10 mouse cellular contexts compared by ENCODE assay signal in the genomic region with DNA sequence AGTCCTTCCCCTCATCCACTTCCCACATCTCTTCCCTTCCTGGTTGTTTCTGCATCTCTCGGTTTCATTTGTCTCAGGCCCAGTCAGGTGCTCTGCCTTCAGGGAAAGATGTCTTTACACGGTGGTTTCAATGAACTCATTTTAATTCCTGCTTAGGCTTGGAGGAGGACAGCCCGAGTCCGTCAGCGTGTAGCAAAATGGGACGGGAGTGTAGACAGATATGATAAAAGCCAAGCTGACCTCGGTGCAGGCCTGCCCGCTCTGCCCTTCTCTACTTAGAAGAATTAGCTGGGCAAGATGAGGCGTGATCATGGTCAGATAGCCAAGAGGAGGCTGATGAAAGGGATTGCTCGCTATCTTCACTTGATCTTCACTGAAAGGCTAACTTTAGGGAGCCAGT. TPM values are rescaled to one million over a fixed set of nuclear protein-coding genes. Genes with fewer than 3 reads are reported as not detected.
A peak's percentile ranks its signal among the peaks of the same experiment; 100 is the strongest.
DNase-seq lines count a peak whose midpoint lies in the region; ATAC-seq and TF ChIP-seq lines count a peak whose summit lies in the region.
"Had no signal": no experiment of that assay in that cellular context is flagged by ENCODE, and none has a peak within 500 bp of the region (broad histone marks: within the 10 kb centered on the region; RNA-seq: fewer than 3 reads in every experiment).

No protein-coding gene starts in this region.

- no peak for TF ChIP-seq POLR2A in heart, adult 2 months (IDR thresholded peaks at IDR 0.05; ENCODE audit: insufficient read depth, low read depth, low read length)

- WGBS in heart, embryonic 13.5 days = 25% methylated on average over 10 of the region's 10 CpGs
- WGBS in heart, adult 2 months = 54% methylated on average over 10 of the region's 10 CpGs
- 73% methylated on average over 10 of the region's 10 CpGs for WGBS in hindbrain, embryonic 12.5 days
- 59% methylated on average over 10 of the region's 10 CpGs for WGBS in neural tube, embryonic 15.5 days

- H3K9ac ChIP-seq in heart, embryonic 13.5 days = peak overlapping the region; percentile 76
- no peak overlapping the region for H3K9ac ChIP-seq in heart, adult 2 months (ENCODE audit: low read depth, low read length)
- no peak overlapping the region for H3K9ac ChIP-seq in hindbrain, embryonic 12.5 days
- no peak overlapping the region for H3K9ac ChIP-seq in neural tube, embryonic 15.5 days (replicated peaks)
- H3K9ac ChIP-seq: limb, embryonic 12.5 days; lung, embryonic 14.5 days had no signal

- H3K4me1 ChIP-seq in heart, embryonic 13.5 days = peaks cover 39% of the 10 kb centered on the region
- no peaks in the 10 kb centered on the region for H3K4me1 ChIP-seq in heart, adult 2 months (ENCODE audit: control insufficient read depth, insufficient read depth, low read length)
- H3K4me1 ChIP-seq in hindbrain, embryonic 12.5 days = peaks cover 36% of the 10 kb centered on the region
- peaks cover 38% of the 10 kb centered on the region for H3K4me1 ChIP-seq in neural tube, embryonic 15.5 days

- no peaks in the 10 kb centered on the region for H3K27me3 ChIP-seq in heart, embryonic 13.5 days (replicated peaks)
- H3K27me3 ChIP-seq in heart, adult 2 months (ENCODE audit: control insufficient read depth, insufficient read depth, low read length) = no peaks in the 10 kb centered on the region
- no peaks in the 10 kb centered on the region for H3K27me3 ChIP-seq in hindbrain, embryonic 12.5 days
- H3K27me3 ChIP-seq in neural tube, embryonic 15.5 days (replicated peaks) = no peaks in the 10 kb centered on the region
- H3K27me3 ChIP-seq: limb, embryonic 12.5 days had no signal

- no peaks in the 10 kb centered on the region for H3K79me2 ChIP-seq in heart, adult 2 months (replicated peaks; ENCODE audit: control insufficient read depth, insufficient read depth, low read length)

- no peak for TF ChIP-seq EP300 in heart, adult 2 months (IDR thresholded peaks at IDR 0.05; ENCODE audit: insufficient read depth, low read depth, low read length)

- peak overlapping the region; percentile 65 for H3K4me2 ChIP-seq in heart, embryonic 13.5 days
- no peak overlapping the region for H3K4me2 ChIP-seq in hindbrain, embryonic 12.5 days (replicated peaks)
- no peak overlapping the region for H3K4me2 ChIP-seq in neural tube, embryonic 15.5 days
- H3K4me2 ChIP-seq: limb, embryonic 12.5 days; lung, embryonic 14.5 days had no signal

- ATAC-seq in heart, embryonic 13.5 days (ENCODE audit: extremely low read depth, insufficient number of reproducible peaks, low FRiP score, low TSS enrichment) = no peak
- ATAC-seq in hindbrain, embryonic 12.5 days (ENCODE audit: low FRiP score) = no peak
- no peak for ATAC-seq in neural tube, embryonic 15.5 days (ENCODE audit: low FRiP score)

- intact Hi-C loops in heart, adult 2 months (cut with DNase I) = no loop called here

- H3K36me3 ChIP-seq in heart, embryonic 13.5 days = no peaks in the 10 kb centered on the region
- no peaks in the 10 kb centered on the region for H3K36me3 ChIP-seq in heart, adult 2 months (ENCODE audit: control insufficient read depth, insufficient read depth, low read length)
- no peaks in the 10 kb centered on the region for H3K36me3 ChIP-seq in hindbrain, embryonic 12.5 days
- H3K36me3 ChIP-seq in neural tube, embryonic 15.5 days = no peaks in the 10 kb centered on the region
- H3K36me3 ChIP-seq: limb, embryonic 12.5 days had no signal

- peaks cover 3% of the 10 kb centered on the region; the same call in 1 of the 2 replicates for H3K9me3 ChIP-seq in heart, embryonic 13.5 days
- no peaks in the 10 kb centered on the region for H3K9me3 ChIP-seq in hindbrain, embryonic 12.5 days (replicated peaks)
- no peaks in the 10 kb centered on the region for H3K9me3 ChIP-seq in neural tube, embryonic 15.5 days (replicated peaks)
- H3K9me3 ChIP-seq: limb, embryonic 12.5 days had no signal

- no peak for TF ChIP-seq CTCF in heart, adult 2 months (IDR thresholded peaks at IDR 0.05)

- peak overlapping the region; percentile 48 for H3K27ac ChIP-seq in heart, embryonic 13.5 days (replicated peaks)
- H3K27ac ChIP-seq in heart, adult 2 months = no peak overlapping the region
- peak overlapping the region; percentile 69 for H3K27ac ChIP-seq in hindbrain, embryonic 12.5 days
- H3K27ac ChIP-seq in neural tube, embryonic 15.5 days (replicated peaks) = peak overlapping the region; percentile 19; the same call in 1 of the 2 replicates
- H3K27ac ChIP-seq: limb, embryonic 12.5 days had no signal

- no peak for DNase-seq in heart, adult 2 months
- peak; percentile 19 for DNase-seq in ovary, postnatal 36 days (ENCODE audit: low spot score)
- no peak for DNase-seq in ovary, postnatal 14 days (ENCODE audit: low spot score)
- no peak for DNase-seq in kidney, postnatal 25 days
- DNase-seq: kidney, adult 9 months; lung, embryonic 14.5 days had no signal

- H3K4me3 ChIP-seq in heart, embryonic 13.5 days = peak overlapping the region; percentile 34
- H3K4me3 ChIP-seq in heart, adult 2 months = no peak overlapping the region
- H3K4me3 ChIP-seq in hindbrain, embryonic 12.5 days = no peak overlapping the region
- H3K4me3 ChIP-seq in neural tube, embryonic 15.5 days (replicated peaks) = no peak overlapping the region
- H3K4me3 ChIP-seq: limb, embryonic 12.5 days had no signal

RNA-seq across cellular contexts. Expression of a gene that starts 26.3 kb away (rescaled TPM):
- 5.4 and 6.0 TPM in 2 replicates for polyA plus RNA-seq in heart, embryonic 13.5 days (2015; fragmentation: Nextera tagmentation; extraction: Ambion mirVana)
- total RNA-seq in heart, adult 2 months (2021) = under 1 TPM; 0.25 to 0.31 TPM
- 0.18 and 0.44 TPM in 2 replicates for polyA plus RNA-seq in heart, adult 2 months (2012; rRNA removed)
- 23.1 and 23.7 TPM in 2 replicates for polyA plus RNA-seq in hindbrain, embryonic 12.5 days (2016; fragmentation: Nextera tagmentation; extraction: Ambion mirVana)
- polyA plus RNA-seq in neural tube, embryonic 15.5 days (2015; fragmentation: Nextera tagmentation; extraction: Ambion mirVana) = 27.7 and 37.0 TPM in 2 replicates
